Mouse (Mus musculus) embryonic stem cell, embryonic (primary cell): ENCODE results near the gene Olfr320.

Source experiments
- CTCF ChIA-PET, 4 experiments: fragments of 300-600 bp in 2 of 4; fragments of 350-600 bp in 2 of 4; sonication (Branson Sonifier 250); formaldehyde crosslinking; loops; one replicate each; lab custom pipeline; 2022; ENCODE audit warnings: inconsistent platforms in 2 of 4; lab: Charles Lee
- POLR2A ChIA-PET, 4 experiments: fragments of 300-600 bp in 2 of 4; fragments of 350-600 bp in 2 of 4; sonication (Branson Sonifier 250); formaldehyde crosslinking; loops; one replicate each; lab custom pipeline; 2022; ENCODE audit warnings: antibody characterized with exemption in 4 of 4, inconsistent platforms in 1 of 4; lab: Charles Lee

Olfr320 gene

DNA sequence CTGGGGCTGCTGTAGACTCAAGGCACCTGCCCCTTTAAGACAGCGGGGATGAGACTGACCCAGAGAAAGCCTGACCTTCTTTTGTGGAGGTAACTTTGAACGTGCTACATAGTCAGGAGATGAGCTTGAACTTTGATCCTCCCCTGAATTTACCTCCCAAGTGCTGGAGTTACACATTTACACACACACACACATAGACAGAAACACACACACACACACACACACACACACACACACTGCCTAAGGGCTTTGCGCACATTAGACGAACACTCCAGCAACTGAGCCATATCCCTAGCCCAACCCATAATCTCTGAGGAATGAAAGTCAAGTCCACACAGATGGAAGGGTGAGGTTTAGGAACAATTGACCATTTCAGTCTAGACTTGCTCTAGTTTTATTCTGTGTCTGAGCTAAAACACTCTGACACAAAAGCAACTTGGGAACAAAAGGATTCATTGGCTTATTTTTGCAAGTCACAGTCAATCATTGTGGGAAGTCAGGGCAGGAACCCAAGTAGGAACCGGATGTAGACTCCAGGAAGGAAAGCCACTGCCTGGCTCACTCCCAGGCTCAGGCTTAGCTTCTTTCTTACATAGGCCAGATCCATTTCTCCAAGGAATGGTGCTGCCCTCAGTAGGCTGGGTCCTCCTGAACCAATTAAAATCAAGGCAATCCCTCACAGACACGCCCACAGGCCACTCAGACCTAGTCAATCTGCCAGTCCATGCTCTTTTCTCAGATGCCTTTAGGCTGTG, 47.2 kb downstream of the Olfr320 start:
- ChIA-PET CTCF (interaction anchor here in 1 of 4 experiments (0.6 kb wide), 1 partner anchor 77 kb away, joined by 5 read pairs; no protein-coding TSS in a partner anchor), POLR2A (interaction anchor here in 1 of 4 experiments (0.7 kb wide), 1 partner anchor 73 kb away, joined by 3 read pairs; the partner anchor contains the start of gene Fam183b)

DNA sequence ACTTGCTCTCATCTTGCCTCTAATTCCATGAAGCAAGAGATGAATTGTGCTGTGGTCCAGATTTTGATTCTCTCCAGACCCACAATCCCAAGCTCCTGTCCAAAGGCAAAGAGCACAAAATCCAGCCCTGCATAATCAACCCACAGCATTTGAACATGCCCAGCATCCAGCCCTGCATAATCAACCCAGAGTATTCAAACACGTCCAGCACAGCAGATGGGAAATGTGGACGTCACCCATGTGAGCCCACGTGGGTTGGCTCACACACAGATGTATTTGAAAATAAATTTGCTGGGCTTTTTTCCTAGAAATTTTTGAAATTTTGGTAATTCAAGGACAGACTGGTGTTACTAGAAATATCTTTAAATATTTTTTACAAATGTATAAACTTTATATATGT, 52.5 kb downstream of the Olfr320 start:
- CTCF ChIA-PET = no interaction called here
- POLR2A ChIA-PET = no interaction called here
